Mouse (Mus musculus) NIH3T3 (cell line): ENCODE measurements around the gene Fam151b.

ENCODE experiments used
- DNase-seq: peaks from one replicate; pipeline ENCODE4 v3.0.0-alpha.2; 2012; ENCODE audit warnings: low read depth

Fam151b gene

GRCm38 (mm10) chr13:92483852-92484463 lies at the start of gene Fam151b:
Fam151b (minus strand) TSS chr13:92484015.
- no peak for DNase-seq

GRCm38 (mm10) chr13:92532216-92532615 lies 48.4 kb upstream of the Fam151b start:
- DNase-seq = peak; percentile 22

GRCm38 (mm10) chr13:92531237-92531636 lies 47.4 kb upstream of the Fam151b start:
- no peak for DNase-seq

- peak; percentile 94 for DNase-seq
Measured at GRCm38 (mm10) chr13:92530721-92531211, 47.0 kb upstream of the Fam151b start, which contains the start of gene Zfyve16. Zfyve16 (minus strand) TSS chr13:92530868.

- DNase-seq = peak; percentile 56
Measured at GRCm38 (mm10) chr13:92529828-92530720, 46.3 kb upstream of the Fam151b start.

- no peak for DNase-seq
Measured at GRCm38 (mm10) chr13:92523178-92523813, 39.5 kb upstream of the Fam151b start.

GRCm38 (mm10) chr13:92504871-92505270 lies 21.1 kb upstream of the Fam151b start:
- DNase-seq = no peak

- no peak for DNase-seq
Measured at GRCm38 (mm10) chr13:92491923-92492322, 8.1 kb upstream of the Fam151b start.

GRCm38 (mm10) chr13:92490817-92491216 lies 7.0 kb upstream of the Fam151b start:
- DNase-seq = no peak

GRCm38 (mm10) chr13:92483348-92483747 lies 467 bp downstream of the Fam151b start:
- DNase-seq = peak; percentile 41

GRCm38 (mm10) chr13:92470151-92470550 lies 13.7 kb downstream of the Fam151b start:
- DNase-seq = peak; percentile 24

GRCm38 (mm10) chr13:92469381-92469780 lies 14.4 kb downstream of the Fam151b start:
- DNase-seq = no peak

- no peak for DNase-seq
Measured at GRCm38 (mm10) chr13:92467891-92468290, 15.9 kb downstream of the Fam151b start.

GRCm38 (mm10) chr13:92464698-92465097 lies 19.1 kb downstream of the Fam151b start:
- no peak for DNase-seq

- DNase-seq = no peak
Measured at GRCm38 (mm10) chr13:92446872-92447271, 36.9 kb downstream of the Fam151b start.

- DNase-seq = peak; percentile 7
Measured at GRCm38 (mm10) chr13:92440286-92440685, 43.5 kb downstream of the Fam151b start.

- DNase-seq = no peak
Measured at GRCm38 (mm10) chr13:92438656-92439055, 45.2 kb downstream of the Fam151b start.

GRCm38 (mm10) chr13:92427351-92427855 lies 56.4 kb downstream of the Fam151b start:
- DNase-seq = peak; percentile 5

- no peak for DNase-seq
Measured at GRCm38 (mm10) chr13:92426294-92427051, 57.3 kb downstream of the Fam151b start.

- no peak for DNase-seq
Measured at GRCm38 (mm10) chr13:92425758-92426264, 58.0 kb downstream of the Fam151b start, which contains the start of gene Ankrd34b. Ankrd34b (plus strand) TSS chr13:92425896.

GRCm38 (mm10) chr13:92423711-92424110 lies 60.1 kb downstream of the Fam151b start:
- no peak for DNase-seq
